Mouse (Mus musculus) erythroblast, adult 5-6 weeks (primary cell): ENCODE results near the gene Hmgcs1. TPM values are rescaled to one million over a fixed set of nuclear protein-coding genes. Genes with fewer than 3 reads are reported as not detected.
"Not testable (repeated sequence)": the region's sequence is repeated elsewhere in the genome, so short reads cannot be mapped to it uniquely, and the experiment has no call there.

Experiments
- ATAC-seq: replicated peaks from 2 replicates; pipeline ENCODE4 v1.8.0; 2016; ENCODE audit warnings: moderate number of reproducible peaks, mild to moderate bottlenecking, moderate TSS enrichment, inconsistent platforms; ENCODE audit not compliant: poor library complexity, low FRiP score, severe bottlenecking
- total RNA-seq, 2 experiments: library from RNA; stranded (forward) in 1 of 2; stranded (reverse) in 1 of 2; fragments of 150-400 nt in 1 of 2; fragments of 200-764, 138-1000 nt in 1 of 2; gene quantifications; 2 replicates each; pipeline versions ENCODE4 v1.2.3 to v1.2.4; 2015 to 2017; ENCODE audit warnings: low replicate concordance in 2 of 2

The Hmgcs1 gene
- total RNA-seq, 2 experiments from 2014 or later = 5.1 to 11.5 TPM

- no peak for ATAC-seq
These were observed 6.3 kb downstream of the Hmgcs1 start for GRCm38 (mm10) chr13:119696496-119696895.

GRCm38 (mm10) chr13:119698436-119698835, 8.3 kb downstream of the Hmgcs1 start:
- ATAC-seq = no peak

- no peak for ATAC-seq
These were observed 14.1 kb downstream of the Hmgcs1 start for GRCm38 (mm10) chr13:119704280-119704679.

DNA sequence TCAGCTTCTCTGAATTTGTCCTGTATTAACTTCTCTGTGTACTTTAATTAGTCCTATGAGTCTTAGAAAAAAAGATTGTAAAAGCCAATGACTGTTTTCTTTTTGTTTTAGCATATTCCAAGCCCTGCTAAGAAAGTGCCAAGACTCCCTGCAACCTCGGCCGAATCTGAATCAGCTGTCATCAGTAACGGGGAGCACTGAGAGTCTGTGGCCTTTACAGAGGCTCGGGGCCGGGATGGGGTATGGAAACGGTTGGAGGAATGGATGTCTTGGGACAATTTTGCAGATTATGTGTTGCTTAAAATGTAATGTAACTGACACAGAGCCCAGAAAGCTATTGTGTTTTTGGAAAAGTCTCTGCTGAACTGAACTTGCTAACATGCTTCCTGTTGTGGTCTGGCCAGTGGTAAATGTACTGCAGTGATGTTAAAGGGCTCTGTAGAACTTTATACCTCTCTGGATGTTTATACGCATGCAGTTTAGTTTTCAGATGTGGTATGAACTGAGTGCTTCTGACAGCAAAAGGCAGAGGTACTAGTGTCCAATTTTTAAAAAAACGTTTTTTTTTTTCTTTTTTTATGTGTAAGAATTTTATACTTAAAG, 16.2 kb downstream of the Hmgcs1 start:
- ATAC-seq = not testable (repeated sequence)

- no peak for ATAC-seq
These were observed 16.8 kb downstream of the Hmgcs1 start for GRCm38 (mm10) chr13:119706953-119707352.

DNA sequence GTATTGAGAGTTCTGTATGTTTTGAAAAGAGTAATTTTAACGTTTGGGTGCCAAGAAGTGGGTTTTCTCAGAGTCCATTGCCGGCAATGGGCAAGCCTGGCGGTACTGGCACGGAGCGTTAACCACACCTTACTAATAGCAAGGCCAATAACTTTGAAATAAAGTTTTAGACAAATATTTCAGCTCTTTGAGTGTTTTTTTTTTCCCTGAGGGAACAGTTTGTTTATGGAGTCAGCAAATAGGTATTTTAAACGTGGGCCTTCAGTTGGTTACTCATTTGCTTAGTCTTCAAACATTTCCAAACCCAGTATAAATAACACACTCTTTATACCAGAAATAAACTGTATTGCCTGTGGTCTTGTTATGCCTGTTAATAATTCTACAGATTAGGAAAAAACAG, 17.7 kb downstream of the Hmgcs1 start:
- no peak for ATAC-seq

- no peak for ATAC-seq
These were observed 18.8 kb downstream of the Hmgcs1 start for GRCm38 (mm10) chr13:119708941-119709340.

GRCm38 (mm10) chr13:119709388-119710267, 19.4 kb downstream of the Hmgcs1 start:
- ATAC-seq = no peak

DNA sequence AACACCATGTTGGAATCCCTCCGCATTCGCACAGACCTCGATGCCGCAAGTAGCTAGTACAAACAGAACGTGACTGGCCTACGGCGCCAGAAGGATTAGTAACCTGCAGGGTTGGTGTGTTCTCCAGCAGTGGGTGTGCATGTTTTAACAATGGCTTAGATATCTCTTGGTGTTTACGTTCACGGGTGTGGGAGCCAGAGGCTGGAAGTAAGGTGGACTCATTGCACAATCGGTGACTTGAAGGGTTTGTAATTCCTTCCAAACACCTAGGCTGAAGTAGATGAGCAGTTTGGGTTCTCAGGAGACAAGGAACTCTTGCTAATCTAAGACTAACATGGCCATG, 20.1 kb downstream of the Hmgcs1 start:
- ATAC-seq = no peak

GRCm38 (mm10) chr13:119712463-119712862, 22.3 kb downstream of the Hmgcs1 start:
- no peak for ATAC-seq

GRCm38 (mm10) chr13:119713107-119713787, 23.1 kb downstream of the Hmgcs1 start:
- ATAC-seq = no peak

GRCm38 (mm10) chr13:119713821-119714220, 23.6 kb downstream of the Hmgcs1 start:
- no peak for ATAC-seq

DNA sequence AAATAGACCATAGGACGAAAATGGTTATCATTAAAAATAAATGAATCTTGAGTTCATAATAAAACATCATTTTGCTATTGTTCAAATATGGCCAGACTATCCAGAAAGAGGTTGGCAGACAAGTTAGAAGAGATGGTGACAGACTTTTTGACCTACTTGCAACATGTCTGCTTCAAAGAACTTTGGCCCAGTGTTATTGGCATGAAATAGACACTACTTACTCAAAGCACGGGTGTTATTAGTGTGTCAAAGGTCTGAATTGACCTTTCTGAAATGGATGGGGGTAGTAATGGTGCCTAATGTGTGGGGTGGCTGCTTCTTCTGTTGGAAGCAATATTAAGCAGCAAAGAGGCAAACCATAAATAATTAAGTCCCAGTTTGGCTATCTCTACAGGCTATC, 25.9 kb downstream of the Hmgcs1 start:
- no peak for ATAC-seq

DNA sequence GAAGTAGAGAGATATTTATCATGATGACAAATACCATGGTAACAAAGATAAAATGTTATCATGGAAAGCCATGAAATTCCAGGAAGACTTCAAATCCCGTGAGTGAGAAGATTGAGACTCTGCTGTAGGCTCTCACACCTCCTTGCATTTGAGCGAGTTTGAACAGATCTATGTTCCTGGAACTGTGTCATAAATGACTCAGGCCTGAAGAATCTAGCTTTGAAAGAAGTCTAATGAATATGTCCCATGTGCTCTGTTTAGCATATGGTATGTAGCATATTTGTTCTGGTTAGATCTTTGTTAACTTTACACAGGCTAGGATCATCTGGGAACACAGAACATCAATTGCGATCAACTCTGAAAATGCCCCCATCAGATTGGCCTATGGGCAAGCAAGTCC, 32.3 kb downstream of the Hmgcs1 start:
- ATAC-seq = no peak

DNA sequence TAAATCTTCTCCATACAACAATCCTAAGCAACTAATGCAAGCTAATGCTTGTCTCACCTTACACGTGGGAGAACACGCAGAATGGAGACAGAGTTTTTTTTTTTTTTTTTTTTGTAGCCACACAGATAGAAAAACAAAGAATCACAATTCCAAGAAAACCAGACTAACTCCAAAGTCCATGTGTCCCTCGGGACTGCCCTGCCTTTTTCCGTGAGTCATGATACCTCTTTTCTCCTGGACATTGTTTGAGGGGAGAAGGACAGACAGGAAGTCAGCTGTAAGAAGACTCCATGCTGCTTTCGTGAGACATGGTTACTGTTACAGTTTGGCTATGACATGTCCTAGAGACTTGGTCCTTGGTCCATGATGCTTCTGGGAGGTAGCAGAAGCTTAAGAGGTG, 33.2 kb downstream of the Hmgcs1 start:
- ATAC-seq = no peak

- ATAC-seq = no peak
These were observed 34.4 kb downstream of the Hmgcs1 start for GRCm38 (mm10) chr13:119724541-119724940.

DNA sequence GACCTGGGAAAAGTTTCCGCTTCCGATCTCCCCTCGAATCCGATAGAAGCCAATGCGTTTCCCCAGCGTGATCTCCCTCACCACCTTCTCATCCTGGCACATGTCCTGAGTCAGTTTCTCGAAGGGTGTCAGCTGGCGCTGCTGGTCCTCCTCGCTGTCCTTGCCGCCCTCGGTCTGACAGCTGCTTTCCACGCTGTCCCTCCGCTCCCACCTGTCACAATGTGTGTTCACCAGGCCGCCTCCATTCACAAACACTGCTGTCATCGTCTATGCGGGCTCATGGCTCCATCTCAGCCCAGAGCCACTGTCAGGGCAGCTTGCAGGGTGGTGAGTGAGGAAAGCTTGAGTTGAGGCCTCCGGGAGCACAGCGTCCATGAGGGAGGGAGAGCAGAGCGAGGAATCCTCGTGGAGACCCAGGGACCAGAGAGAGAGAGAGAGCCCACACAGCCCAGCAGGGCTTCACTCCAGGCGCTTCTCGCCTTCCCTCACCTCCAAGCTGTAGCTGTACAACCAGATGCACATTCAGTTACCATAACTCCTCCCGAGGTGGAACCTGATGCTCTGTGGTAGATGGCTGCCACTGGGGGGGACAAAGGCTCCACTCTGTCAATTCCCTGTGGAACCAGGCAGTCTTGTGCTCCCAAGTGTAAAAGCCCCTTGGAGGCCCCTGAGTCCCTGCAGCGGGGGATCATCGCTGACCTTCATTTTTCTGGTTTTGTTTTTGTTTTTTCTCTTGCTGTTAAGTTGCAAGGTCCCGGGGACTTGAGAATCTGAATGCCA, 37.6 kb downstream of the Hmgcs1 start:
- no peak for ATAC-seq

GRCm38 (mm10) chr13:119729406-119729805, 39.2 kb downstream of the Hmgcs1 start:
- ATAC-seq = no peak

DNA sequence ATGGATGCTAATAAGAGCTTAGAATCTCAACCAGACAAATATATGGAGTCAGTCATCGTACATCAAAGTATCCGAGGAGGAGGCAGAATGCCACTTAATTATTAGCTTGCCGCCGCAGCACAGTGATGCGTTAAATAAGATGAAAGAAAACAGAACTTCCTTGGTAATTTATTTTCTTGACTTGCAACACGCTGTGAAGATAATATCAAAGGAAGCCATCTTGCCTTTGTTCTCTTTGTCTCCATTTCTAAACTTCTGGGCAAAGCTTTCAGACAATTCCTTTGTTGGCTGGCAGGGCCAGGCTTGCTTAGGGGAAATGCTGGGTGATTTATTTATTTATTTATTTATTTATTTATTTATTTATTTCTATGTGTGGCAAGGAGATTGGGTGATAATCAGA, 41.3 kb downstream of the Hmgcs1 start:
- no peak for ATAC-seq
